Mouse (Mus musculus): ENCODE data around the gene Cuedc1. TPM values are rescaled to one million over a fixed set of nuclear protein-coding genes. Genes with fewer than 3 reads are reported as not detected.

The Cuedc1 gene
- polyA plus RNA-seq, 1 experiment = 16.5 TPM

GRCm38 (mm10) chr11:88083699-88084098 lies 14.2 kb upstream of the Cuedc1 start:
- WGBS = 64% methylated on average over 6 of the region's 6 CpGs

GRCm38 (mm10) chr11:88086737-88087627 lies 10.9 kb upstream of the Cuedc1 start:
- 10% methylated on average over 25 of the region's 25 CpGs for WGBS
- TF ChIP-seq POLR2A (IDR thresholded peaks at IDR 0.05; ENCODE audit: low read depth, low read length) (no peak), CTCF (conservative IDR thresholded peaks at IDR 0.05; ENCODE audit: insufficient read depth, insufficient read length, low read depth, low read length) (no peak)
- peak; percentile 94 for DNase-seq
- H3K27ac ChIP-seq (ENCODE audit: insufficient read depth, low read depth, low read length) = peak overlapping the region; percentile 12; the same call in 1 of the 2 replicates
- H3K36me3 ChIP-seq (ENCODE audit: control insufficient read depth, insufficient read depth, low read length) = peaks cover 3% of the 10 kb centered on the region; the same call in 1 of the 2 replicates
- no peaks in the 10 kb centered on the region for H3K27me3 ChIP-seq (replicated peaks; ENCODE audit: control insufficient read depth, insufficient read depth, low read length)
- peak overlapping the region; percentile 26 for H3K4me3 ChIP-seq (ENCODE audit: insufficient read depth, low read depth, low read length)
- H3K4me1 ChIP-seq (ENCODE audit: control insufficient read depth, insufficient read depth, low read length) = peaks cover 4% of the 10 kb centered on the region; the same call in 1 of the 2 replicates

More at GRCm38 (mm10) chr11:88083699-88084098, 14.2 kb upstream of the Cuedc1 start:
- Histone ChIP-seq H3K4me1 (ENCODE audit: control insufficient read depth, insufficient read depth, low read length) (peaks cover 4% of the 10 kb centered on the region; the same call in 1 of the 2 replicates), H3K4me3 (ENCODE audit: insufficient read depth, low read depth, low read length) (no peak overlapping the region), H3K36me3 (ENCODE audit: control insufficient read depth, insufficient read depth, low read length) (peaks cover 10% of the 10 kb centered on the region), H3K27me3 (replicated peaks; ENCODE audit: control insufficient read depth, insufficient read depth, low read length) (no peaks in the 10 kb centered on the region), H3K27ac (ENCODE audit: insufficient read depth, low read depth, low read length) (no peak overlapping the region)
- DNase-seq = peak; percentile 23
- no peak for TF ChIP-seq POLR2A (IDR thresholded peaks at IDR 0.05; ENCODE audit: low read depth, low read length)
- TF ChIP-seq CTCF (conservative IDR thresholded peaks at IDR 0.05; ENCODE audit: insufficient read depth, insufficient read length, low read depth, low read length) = no peak

- peaks cover 4% of the 10 kb centered on the region; the same call in 1 of the 2 replicates for H3K4me1 ChIP-seq (ENCODE audit: control insufficient read depth, insufficient read depth, low read length)
- no peaks in the 10 kb centered on the region for H3K27me3 ChIP-seq (replicated peaks; ENCODE audit: control insufficient read depth, insufficient read depth, low read length)
- no peaks in the 10 kb centered on the region for H3K36me3 ChIP-seq (ENCODE audit: control insufficient read depth, insufficient read depth, low read length)
- 0 out of 2 replicates have a peak overlapping the region, but pooled peaks have one; percentile 32 for H3K27ac ChIP-seq (ENCODE audit: insufficient read depth, low read depth, low read length)
- no peak overlapping the region for H3K4me3 ChIP-seq (ENCODE audit: insufficient read depth, low read depth, low read length)
- 52% methylated on average over 5 of the region's 5 CpGs for WGBS
- TF ChIP-seq CTCF (conservative IDR thresholded peaks at IDR 0.05; ENCODE audit: insufficient read depth, insufficient read length, low read depth, low read length) = no peak
- TF ChIP-seq POLR2A (IDR thresholded peaks at IDR 0.05; ENCODE audit: low read depth, low read length) = no peak
- DNase-seq = no peak
Observed at GRCm38 (mm10) chr11:88089150-88089549, 8.7 kb upstream of the Cuedc1 start.

- no peak for DNase-seq
- H3K4me1 ChIP-seq (ENCODE audit: control insufficient read depth, insufficient read depth, low read length) = peaks cover 4% of the 10 kb centered on the region; the same call in 1 of the 2 replicates
- no peaks in the 10 kb centered on the region for H3K27me3 ChIP-seq (replicated peaks; ENCODE audit: control insufficient read depth, insufficient read depth, low read length)
- WGBS = 61% methylated on average over 5 of the region's 5 CpGs
- H3K36me3 ChIP-seq (ENCODE audit: control insufficient read depth, insufficient read depth, low read length) = no peaks in the 10 kb centered on the region
- H3K27ac ChIP-seq (ENCODE audit: insufficient read depth, low read depth, low read length) = no peak overlapping the region
- H3K4me3 ChIP-seq (ENCODE audit: insufficient read depth, low read depth, low read length) = no peak overlapping the region
- TF ChIP-seq POLR2A (IDR thresholded peaks at IDR 0.05; ENCODE audit: low read depth, low read length) = no peak
- no peak for TF ChIP-seq CTCF (conservative IDR thresholded peaks at IDR 0.05; ENCODE audit: insufficient read depth, insufficient read length, low read depth, low read length)
Observed at GRCm38 (mm10) chr11:88090293-88090692, 7.6 kb upstream of the Cuedc1 start.

- TF ChIP-seq CTCF (conservative IDR thresholded peaks at IDR 0.05; ENCODE audit: insufficient read depth, insufficient read length, low read depth, low read length) (no peak), POLR2A (IDR thresholded peaks at IDR 0.05; ENCODE audit: low read depth, low read length) (no peak)
- H3K4me1 ChIP-seq (ENCODE audit: control insufficient read depth, insufficient read depth, low read length) = peaks cover 4% of the 10 kb centered on the region; the same call in 1 of the 2 replicates
- H3K27me3 ChIP-seq (replicated peaks; ENCODE audit: control insufficient read depth, insufficient read depth, low read length) = no peaks in the 10 kb centered on the region
- 94% methylated on average over 1 of the region's 1 CpGs for WGBS
- H3K4me3 ChIP-seq (ENCODE audit: insufficient read depth, low read depth, low read length) = no peak overlapping the region
- H3K27ac ChIP-seq (ENCODE audit: insufficient read depth, low read depth, low read length) = no peak overlapping the region
- no peaks in the 10 kb centered on the region for H3K36me3 ChIP-seq (ENCODE audit: control insufficient read depth, insufficient read depth, low read length)
- DNase-seq = no peak
Observed at GRCm38 (mm10) chr11:88091949-88092348, 5.9 kb upstream of the Cuedc1 start.

GRCm38 (mm10) chr11:88097173-88097572 lies 685 bp upstream of the Cuedc1 start:
- no peaks in the 10 kb centered on the region; the same call in 1 of the 2 replicates for H3K4me1 ChIP-seq (ENCODE audit: control insufficient read depth, insufficient read depth, low read length)
- no peak for DNase-seq
- H3K36me3 ChIP-seq (ENCODE audit: control insufficient read depth, insufficient read depth, low read length) = no peaks in the 10 kb centered on the region
- no peak for TF ChIP-seq CTCF (conservative IDR thresholded peaks at IDR 0.05; ENCODE audit: insufficient read depth, insufficient read length, low read depth, low read length)
- H3K27me3 ChIP-seq (replicated peaks; ENCODE audit: control insufficient read depth, insufficient read depth, low read length) = no peaks in the 10 kb centered on the region
- WGBS = 30% methylated on average over 4 of the region's 4 CpGs
- H3K4me3 ChIP-seq (ENCODE audit: insufficient read depth, low read depth, low read length) = no peak overlapping the region
- no peak overlapping the region for H3K27ac ChIP-seq (ENCODE audit: insufficient read depth, low read depth, low read length)

All from kidney, adult 2 months (tissue).